Mouse (Mus musculus): ENCODE results near the gene Cybrd1. TPM values are rescaled to one million over a fixed set of nuclear protein-coding genes. Genes with fewer than 3 reads are reported as not detected.

The Cybrd1 gene
- 6.2 and 7.2 TPM in 2 replicates for polyA plus RNA-seq (2014; fragmentation: Nextera tagmentation; extraction: Ambion mirVana)

DNA sequence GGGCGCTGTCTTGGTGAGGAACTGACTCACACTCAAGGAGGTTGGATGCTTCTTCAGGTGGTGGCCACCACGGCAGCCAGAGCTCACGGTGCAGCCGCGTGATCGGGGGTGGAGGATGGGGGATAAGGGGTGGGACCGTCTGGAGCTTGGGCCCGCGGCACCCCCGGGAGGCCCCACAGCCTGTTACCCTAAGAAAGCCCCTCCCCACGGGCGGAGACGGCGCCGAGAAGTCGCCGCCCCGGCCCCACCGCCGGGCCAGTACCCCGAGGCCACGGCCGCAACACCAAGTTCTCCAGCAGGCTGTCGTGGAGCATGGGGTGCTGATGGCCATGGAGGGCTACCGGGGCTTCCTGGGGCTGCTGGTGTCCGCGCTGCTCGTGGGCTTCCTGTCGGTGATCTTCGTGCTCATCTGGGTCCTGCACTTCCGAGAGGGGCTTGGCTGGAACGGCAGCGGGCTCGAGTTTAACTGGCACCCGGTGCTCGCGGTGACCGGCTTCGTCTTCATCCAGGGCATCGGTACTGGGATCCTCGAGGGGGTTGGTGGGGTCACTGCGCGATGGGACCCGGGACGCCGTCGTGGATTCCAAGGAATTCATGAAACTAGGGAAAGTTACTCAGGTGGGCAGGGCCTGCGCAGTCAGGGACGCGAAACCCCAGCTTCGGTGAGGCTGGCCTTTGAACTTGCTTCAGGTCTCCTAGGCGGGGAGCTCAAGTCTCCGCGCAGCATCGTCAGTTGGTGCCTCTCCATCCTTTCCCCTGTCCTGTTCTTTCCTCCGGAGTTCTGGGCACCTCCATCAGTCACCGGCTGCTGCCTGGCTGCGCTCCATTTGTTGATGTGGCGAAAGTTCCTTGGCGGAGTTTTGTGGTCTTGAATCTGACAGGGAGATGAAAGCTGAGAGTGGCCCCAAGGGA lies at the start of gene Cybrd1:
Cybrd1 (plus strand) TSS at position 127 of the 912 bp plus-strand sequence.
- 2% methylated on average over 60 of the region's 60 CpGs for WGBS
- H3K4me1 ChIP-seq (ENCODE audit: control insufficient read depth, insufficient read depth, low read length): peaks cover 5% of the 10 kb centered on the region; the same call in 1 of the 2 replicates
- no peak within 1 kb of the TSS for H3K27ac ChIP-seq (ENCODE audit: low read length)

DNA sequence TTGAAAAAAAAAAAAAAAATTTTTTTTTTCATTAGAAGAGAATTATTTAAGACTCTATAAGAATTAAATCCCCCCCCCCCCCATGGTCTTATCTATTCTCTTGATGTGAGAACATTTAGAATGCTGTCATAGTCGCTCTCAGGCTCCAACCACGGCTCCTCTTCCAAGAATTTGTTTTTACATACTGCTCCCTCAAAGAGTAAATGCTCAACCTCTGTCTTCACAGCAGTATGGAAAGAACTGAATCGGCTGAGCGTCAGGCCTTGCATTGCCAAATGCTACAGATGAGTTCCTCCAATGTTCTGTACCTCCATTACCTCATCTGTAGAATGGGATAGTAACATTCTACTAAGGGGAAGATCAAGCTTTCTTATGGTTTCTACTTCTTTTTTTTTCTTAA lies 46.1 kb upstream of the Cybrd1 start:
- Histone ChIP-seq H3K36me3 (ENCODE audit: control insufficient read depth, insufficient read depth, low read length) (no peaks in the 10 kb centered on the region), H3K4me1 (ENCODE audit: control insufficient read depth, insufficient read depth, low read length) (no peaks in the 10 kb centered on the region), H3K4me2 (replicated peaks; ENCODE audit: low read depth, low read length) (no peak overlapping the region), H3K27ac (ENCODE audit: low read length) (no peak overlapping the region), H3K27me3 (ENCODE audit: control insufficient read depth, insufficient read depth, low read length) (no peaks in the 10 kb centered on the region), H3K9ac (replicated peaks; ENCODE audit: low read depth, low read length) (no peak overlapping the region), H3K9me3 (ENCODE audit: control insufficient read depth, low read depth, low read length) (no peaks in the 10 kb centered on the region), H3K4me3 (ENCODE audit: low read depth, low read length) (no peak overlapping the region)
- no peak for ATAC-seq (ENCODE audit: insufficient number of reproducible peaks, insufficient read depth, low FRiP score, low read depth)
- WGBS: 97% methylated on average over 4 of the region's 4 CpGs

More for the DNA sequence above, at the start of gene Cybrd1:
- no peaks in the 10 kb centered on the region for H3K9me3 ChIP-seq (ENCODE audit: control insufficient read depth, low read depth, low read length)
- no peaks in the 10 kb centered on the region for H3K27me3 ChIP-seq (ENCODE audit: control insufficient read depth, insufficient read depth, low read length)
- peak within 1 kb of the TSS; percentile 34 for H3K9ac ChIP-seq (replicated peaks; ENCODE audit: low read depth, low read length)
- peak; percentile 74 for ATAC-seq (ENCODE audit: insufficient number of reproducible peaks, insufficient read depth, low FRiP score, low read depth)
- no peaks in the 10 kb centered on the region for H3K36me3 ChIP-seq (ENCODE audit: control insufficient read depth, insufficient read depth, low read length)
- H3K4me2 ChIP-seq (replicated peaks; ENCODE audit: low read depth, low read length): peak within 1 kb of the TSS; percentile 62
- H3K4me3 ChIP-seq (ENCODE audit: low read depth, low read length): peak within 1 kb of the TSS; percentile 60

DNA sequence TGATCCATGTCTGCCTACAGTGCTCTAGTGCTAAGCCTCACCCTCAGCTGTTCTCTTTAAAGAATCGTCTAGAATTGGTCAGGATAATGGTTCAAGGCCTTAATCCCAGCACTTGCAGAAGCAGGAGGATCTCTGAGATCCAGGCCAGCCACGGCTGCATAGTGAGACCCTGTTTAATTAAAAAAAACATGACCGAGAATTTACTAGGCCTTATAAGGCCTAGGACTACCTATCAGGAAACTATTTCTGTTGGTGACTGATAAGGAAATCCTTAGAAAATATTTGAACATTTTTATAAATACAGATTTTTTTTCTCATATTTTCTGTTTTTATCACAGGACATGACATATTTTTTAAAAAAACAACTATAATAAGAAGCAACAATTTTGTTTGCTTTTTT lies 44.4 kb upstream of the Cybrd1 start:
- Histone ChIP-seq H3K4me1 (ENCODE audit: control insufficient read depth, insufficient read depth, low read length) (no peaks in the 10 kb centered on the region), H3K9ac (replicated peaks; ENCODE audit: low read depth, low read length) (no peak overlapping the region), H3K27me3 (ENCODE audit: control insufficient read depth, insufficient read depth, low read length) (no peaks in the 10 kb centered on the region), H3K27ac (ENCODE audit: low read length) (no peak overlapping the region), H3K36me3 (ENCODE audit: control insufficient read depth, insufficient read depth, low read length) (no peaks in the 10 kb centered on the region), H3K9me3 (ENCODE audit: control insufficient read depth, low read depth, low read length) (no peaks in the 10 kb centered on the region), H3K4me3 (ENCODE audit: low read depth, low read length) (no peak overlapping the region), H3K4me2 (replicated peaks; ENCODE audit: low read depth, low read length) (no peak overlapping the region)
- 90% methylated on average over 3 of the region's 3 CpGs for WGBS
- ATAC-seq (ENCODE audit: insufficient number of reproducible peaks, insufficient read depth, low FRiP score, low read depth): no peak

DNA sequence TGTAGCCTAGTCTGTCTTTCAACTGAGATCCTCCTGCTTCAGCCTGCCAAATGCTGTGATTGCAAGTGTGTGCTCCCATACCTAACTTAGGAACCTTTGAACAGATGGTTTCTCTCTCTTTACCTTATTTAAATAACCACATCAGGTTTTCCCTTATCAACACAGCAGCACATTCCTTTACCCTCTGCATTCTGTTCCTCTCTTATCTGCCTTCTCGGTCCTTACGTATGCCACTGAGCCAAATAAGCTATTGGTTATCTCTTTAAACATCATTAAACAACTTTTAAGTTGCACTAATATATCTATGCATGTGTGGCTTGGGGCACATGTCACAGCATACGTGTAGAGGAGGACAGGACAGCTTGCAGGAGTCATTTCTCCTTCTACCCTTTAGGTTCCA lies 43.9 kb upstream of the Cybrd1 start:
- H3K27ac ChIP-seq (ENCODE audit: low read length): no peak overlapping the region
- no peak for ATAC-seq (ENCODE audit: insufficient number of reproducible peaks, insufficient read depth, low FRiP score, low read depth)
- H3K4me2 ChIP-seq (replicated peaks; ENCODE audit: low read depth, low read length): no peak overlapping the region
- no peak overlapping the region for H3K9ac ChIP-seq (replicated peaks; ENCODE audit: low read depth, low read length)
- H3K4me1 ChIP-seq (ENCODE audit: control insufficient read depth, insufficient read depth, low read length): no peaks in the 10 kb centered on the region
- 69% methylated on average over 3 of the region's 3 CpGs for WGBS
- H3K36me3 ChIP-seq (ENCODE audit: control insufficient read depth, insufficient read depth, low read length): no peaks in the 10 kb centered on the region
- H3K9me3 ChIP-seq (ENCODE audit: control insufficient read depth, low read depth, low read length): no peaks in the 10 kb centered on the region
- H3K4me3 ChIP-seq (ENCODE audit: low read depth, low read length): no peak overlapping the region
- H3K27me3 ChIP-seq (ENCODE audit: control insufficient read depth, insufficient read depth, low read length): no peaks in the 10 kb centered on the region

DNA sequence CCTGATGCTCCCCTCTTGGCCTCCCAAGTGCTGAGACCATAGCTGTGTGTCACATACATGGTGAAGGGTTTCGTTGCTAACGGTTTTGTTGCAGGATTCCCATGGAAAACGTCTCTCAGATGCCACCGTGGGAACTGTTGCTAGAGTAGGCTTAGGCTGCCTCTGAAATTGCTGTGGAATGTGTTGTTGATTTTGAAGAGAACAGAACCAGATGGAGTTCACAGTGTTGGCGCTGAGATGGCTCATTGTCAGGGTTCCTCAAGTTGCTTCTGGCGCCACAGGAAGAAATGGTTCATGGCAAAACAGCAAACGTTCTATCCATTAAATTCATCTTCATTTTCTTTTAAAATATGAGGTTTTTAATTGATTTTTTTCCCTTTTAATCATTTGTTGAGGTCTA lies 35.3 kb upstream of the Cybrd1 start:
- no peak for ATAC-seq (ENCODE audit: insufficient number of reproducible peaks, insufficient read depth, low FRiP score, low read depth)
- Histone ChIP-seq H3K27ac (ENCODE audit: low read length) (no peak overlapping the region), H3K9ac (replicated peaks; ENCODE audit: low read depth, low read length) (no peak overlapping the region), H3K4me1 (ENCODE audit: control insufficient read depth, insufficient read depth, low read length) (no peaks in the 10 kb centered on the region), H3K9me3 (ENCODE audit: control insufficient read depth, low read depth, low read length) (no peaks in the 10 kb centered on the region), H3K4me3 (ENCODE audit: low read depth, low read length) (no peak overlapping the region), H3K27me3 (ENCODE audit: control insufficient read depth, insufficient read depth, low read length) (no peaks in the 10 kb centered on the region), H3K4me2 (replicated peaks; ENCODE audit: low read depth, low read length) (no peak overlapping the region), H3K36me3 (ENCODE audit: control insufficient read depth, insufficient read depth, low read length) (peaks cover 6% of the 10 kb centered on the region)
- 89% methylated on average over 7 of the region's 7 CpGs for WGBS

DNA sequence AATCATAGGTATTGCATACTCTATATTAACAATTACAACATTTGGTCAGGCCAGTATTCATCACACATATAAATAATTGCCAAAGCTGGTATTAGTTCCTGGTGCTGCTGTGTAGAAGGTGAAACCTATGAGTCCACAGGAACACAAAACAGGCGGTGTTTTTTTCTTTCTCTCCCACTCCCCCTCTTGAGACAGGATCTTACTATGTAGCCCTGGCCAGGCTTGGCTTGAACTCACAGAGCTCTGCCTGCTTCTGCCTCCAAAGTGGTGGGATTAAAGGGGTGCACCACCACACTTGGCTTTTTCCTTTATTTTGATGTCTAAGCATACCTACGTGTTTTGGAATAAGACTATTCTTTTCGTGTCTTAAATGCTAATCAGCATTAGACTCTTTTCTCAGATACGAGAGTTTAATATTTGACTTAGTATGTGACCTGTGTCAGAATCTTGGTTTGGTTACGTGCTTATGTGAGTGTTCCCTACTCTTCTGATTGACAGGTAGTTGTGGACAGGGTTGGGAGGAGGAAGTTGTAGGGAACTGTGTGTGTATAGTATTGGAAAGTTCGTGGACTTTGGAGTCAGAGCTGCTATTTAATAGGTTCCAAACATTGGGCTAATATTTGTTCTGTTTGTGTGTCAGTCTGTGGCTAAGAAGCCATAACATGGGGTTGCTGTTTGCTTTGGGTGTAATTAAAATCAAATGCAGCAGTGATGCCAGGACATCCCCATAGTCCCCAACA lies 34.1 kb upstream of the Cybrd1 start:
- Histone ChIP-seq H3K27me3 (ENCODE audit: control insufficient read depth, insufficient read depth, low read length) (no peaks in the 10 kb centered on the region), H3K27ac (ENCODE audit: low read length) (no peak overlapping the region; the same call in 1 of the 2 replicates), H3K36me3 (ENCODE audit: control insufficient read depth, insufficient read depth, low read length) (peaks cover 14% of the 10 kb centered on the region), H3K9me3 (ENCODE audit: control insufficient read depth, low read depth, low read length) (no peaks in the 10 kb centered on the region), H3K9ac (replicated peaks; ENCODE audit: low read depth, low read length) (no peak overlapping the region), H3K4me1 (ENCODE audit: control insufficient read depth, insufficient read depth, low read length) (no peaks in the 10 kb centered on the region), H3K4me2 (replicated peaks; ENCODE audit: low read depth, low read length) (no peak overlapping the region), H3K4me3 (ENCODE audit: low read depth, low read length) (no peak overlapping the region)
- WGBS: 84% methylated on average over 6 of the region's 6 CpGs
- ATAC-seq (ENCODE audit: insufficient number of reproducible peaks, insufficient read depth, low FRiP score, low read depth): peak; percentile 88; the same call in 1 of the 2 replicates

DNA sequence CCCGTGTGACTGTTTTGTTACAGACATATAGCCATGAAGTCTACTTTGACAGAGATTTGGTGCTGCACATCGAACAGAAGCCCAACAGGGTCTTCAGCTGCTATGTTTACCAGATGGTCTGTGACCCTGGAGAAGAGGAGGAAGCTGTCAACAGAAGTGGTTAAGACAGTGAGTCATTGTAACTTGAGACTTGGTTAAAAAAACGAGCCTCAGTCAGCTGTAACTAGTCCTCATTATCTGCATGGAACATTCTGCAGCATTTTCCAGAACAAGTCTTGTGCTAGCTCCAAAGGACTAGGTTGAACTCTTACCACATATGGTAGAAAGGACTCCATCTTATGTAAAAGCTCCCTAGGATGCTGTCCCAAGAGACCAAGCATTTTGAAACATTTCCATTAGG lies 28.0 kb upstream of the Cybrd1 start:
- H3K4me1 ChIP-seq (ENCODE audit: control insufficient read depth, insufficient read depth, low read length): no peaks in the 10 kb centered on the region
- peaks cover 14% of the 10 kb centered on the region; the same call in 1 of the 2 replicates for H3K36me3 ChIP-seq (ENCODE audit: control insufficient read depth, insufficient read depth, low read length)
- no peaks in the 10 kb centered on the region for H3K27me3 ChIP-seq (ENCODE audit: control insufficient read depth, insufficient read depth, low read length)
- no peak overlapping the region for H3K4me3 ChIP-seq (ENCODE audit: low read depth, low read length)
- H3K9me3 ChIP-seq (ENCODE audit: control insufficient read depth, low read depth, low read length): no peaks in the 10 kb centered on the region
- no peak overlapping the region for H3K4me2 ChIP-seq (replicated peaks; ENCODE audit: low read depth, low read length)
- 68% methylated on average over 3 of the region's 3 CpGs for WGBS
- H3K9ac ChIP-seq (replicated peaks; ENCODE audit: low read depth, low read length): no peak overlapping the region
- H3K27ac ChIP-seq (ENCODE audit: low read length): no peak overlapping the region
- ATAC-seq (ENCODE audit: insufficient number of reproducible peaks, insufficient read depth, low FRiP score, low read depth): no peak

DNA sequence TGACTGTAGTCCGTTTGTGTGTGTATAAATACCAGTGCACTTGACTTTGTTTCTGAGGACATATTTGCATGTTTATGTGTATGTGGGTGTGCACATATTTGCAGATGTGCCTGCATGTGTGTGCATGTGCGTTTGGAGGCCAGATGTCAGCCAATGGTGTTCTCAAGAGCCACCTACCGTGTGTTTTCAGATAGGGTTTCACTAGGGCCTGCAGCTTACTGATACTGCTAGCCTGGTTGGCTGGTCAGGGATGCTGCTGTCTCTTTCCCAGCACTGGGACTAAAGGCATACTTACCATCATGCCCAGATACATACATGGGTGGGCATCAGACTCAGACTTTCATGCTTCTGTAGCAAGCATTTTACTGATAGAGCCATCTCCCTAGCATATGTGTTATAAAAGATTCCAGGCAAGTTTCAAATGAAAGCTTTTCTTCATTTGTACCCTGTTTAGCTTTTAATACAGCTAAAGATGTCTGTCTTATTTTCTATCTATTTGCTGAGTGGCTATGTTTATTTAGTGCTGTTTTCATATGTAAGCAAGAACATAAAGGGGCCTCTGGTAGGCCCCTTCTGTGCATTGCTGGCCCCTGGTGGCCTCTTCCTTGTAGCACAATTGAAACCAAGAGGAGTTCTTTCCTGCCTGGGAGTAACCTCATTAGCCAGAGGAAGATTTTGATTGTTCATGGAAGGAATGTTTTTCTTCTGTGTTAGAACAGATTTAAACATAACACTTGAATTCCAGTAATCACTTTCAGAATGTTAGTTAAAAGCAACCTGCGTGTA lies 26.9 kb upstream of the Cybrd1 start:
- H3K9me3 ChIP-seq (ENCODE audit: control insufficient read depth, low read depth, low read length): no peaks in the 10 kb centered on the region
- no peaks in the 10 kb centered on the region for H3K27me3 ChIP-seq (ENCODE audit: control insufficient read depth, insufficient read depth, low read length)
- WGBS: 82% methylated on average over 4 of the region's 4 CpGs
- H3K36me3 ChIP-seq (ENCODE audit: control insufficient read depth, insufficient read depth, low read length): peaks cover 14% of the 10 kb centered on the region; the same call in 1 of the 2 replicates
- H3K4me1 ChIP-seq (ENCODE audit: control insufficient read depth, insufficient read depth, low read length): no peaks in the 10 kb centered on the region
- ATAC-seq (ENCODE audit: insufficient number of reproducible peaks, insufficient read depth, low FRiP score, low read depth): no peak
- no peak overlapping the region for H3K9ac ChIP-seq (replicated peaks; ENCODE audit: low read depth, low read length)
- H3K27ac ChIP-seq (ENCODE audit: low read length): no peak overlapping the region
- no peak overlapping the region for H3K4me3 ChIP-seq (ENCODE audit: low read depth, low read length)
- H3K4me2 ChIP-seq (replicated peaks; ENCODE audit: low read depth, low read length): no peak overlapping the region
